Mouse (Mus musculus) megakaryocyte progenitor cell, adult 5-6 weeks (primary cell): ENCODE measurements around the gene Slc34a3. TPM values are rescaled to one million over a fixed set of nuclear protein-coding genes. Genes with fewer than 3 reads are reported as not detected.
A peak's percentile ranks its signal among the peaks of the same experiment; 100 is the strongest.

ENCODE experiments used
- ATAC-seq: replicated peaks from 2 replicates; pipeline ENCODE4 v1.8.0; 2016; ENCODE audit warnings: mild to moderate bottlenecking, moderate TSS enrichment, inconsistent platforms; ENCODE audit not compliant: poor library complexity
- total RNA-seq, 2 experiments: library from RNA; stranded (forward) in 1 of 2; stranded (reverse) in 1 of 2; fragments of 157-497, 149-512 nt in 1 of 2; fragments of 200-1000 nt in 1 of 2; gene quantifications; 2 replicates each; pipeline versions ENCODE4 v1.2.3 to v1.2.4; 2015 to 2017

The Slc34a3 gene
- total RNA-seq, 2 experiments from 2014 or later, result not detected

DNA sequence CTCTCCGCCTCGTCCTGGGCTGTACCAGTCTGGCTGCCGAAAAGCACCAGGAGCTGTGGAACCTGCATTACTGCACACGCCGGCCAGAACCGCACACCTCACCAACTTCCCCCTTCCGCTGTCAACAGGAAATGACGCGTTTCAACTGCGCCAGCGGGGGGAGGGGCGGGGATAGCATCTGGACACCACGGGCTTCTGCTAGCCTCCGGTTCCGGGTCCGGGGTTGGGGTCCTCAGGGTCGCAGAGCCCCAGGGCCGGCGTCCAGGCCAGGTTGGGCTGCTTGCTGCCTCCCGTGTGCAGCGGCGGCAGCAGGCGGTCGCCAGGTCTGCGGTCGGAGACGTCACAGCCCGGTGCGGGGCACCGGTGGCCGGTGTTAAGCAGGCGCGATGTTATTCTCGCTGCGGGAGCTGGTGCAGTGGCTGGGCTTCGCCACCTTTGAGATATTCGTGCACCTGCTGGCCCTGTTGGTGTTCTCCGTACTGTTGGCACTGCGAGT is 21.2 kb upstream of the Slc34a3 start, which contains the start of gene Tmem203:
Tmem203 (plus strand) TSS at position 156 of the 496 bp plus-strand sequence.
- peak; percentile 91 for ATAC-seq

DNA sequence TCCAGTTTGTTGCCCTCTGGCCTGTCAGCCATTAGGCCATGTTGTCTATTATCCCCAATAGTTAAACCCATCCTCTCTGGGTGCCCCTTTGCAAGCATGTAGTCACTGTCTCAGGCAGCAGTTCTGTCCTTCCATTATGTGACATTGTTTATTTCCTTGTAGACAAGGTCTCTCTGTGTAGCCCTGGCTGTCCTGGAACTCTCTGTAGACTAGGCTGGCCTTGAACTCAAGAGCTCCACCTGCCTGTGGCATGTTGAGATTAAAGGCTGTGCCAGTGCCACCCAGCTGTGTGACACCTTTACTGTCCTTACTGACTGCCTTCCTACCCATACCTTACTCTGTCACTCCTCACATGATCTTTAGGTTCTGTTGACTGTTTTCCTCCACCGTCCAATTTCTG is 18.2 kb upstream of the Slc34a3 start:
- ATAC-seq, result peak; percentile 35; the same call in 1 of the 2 replicates

DNA sequence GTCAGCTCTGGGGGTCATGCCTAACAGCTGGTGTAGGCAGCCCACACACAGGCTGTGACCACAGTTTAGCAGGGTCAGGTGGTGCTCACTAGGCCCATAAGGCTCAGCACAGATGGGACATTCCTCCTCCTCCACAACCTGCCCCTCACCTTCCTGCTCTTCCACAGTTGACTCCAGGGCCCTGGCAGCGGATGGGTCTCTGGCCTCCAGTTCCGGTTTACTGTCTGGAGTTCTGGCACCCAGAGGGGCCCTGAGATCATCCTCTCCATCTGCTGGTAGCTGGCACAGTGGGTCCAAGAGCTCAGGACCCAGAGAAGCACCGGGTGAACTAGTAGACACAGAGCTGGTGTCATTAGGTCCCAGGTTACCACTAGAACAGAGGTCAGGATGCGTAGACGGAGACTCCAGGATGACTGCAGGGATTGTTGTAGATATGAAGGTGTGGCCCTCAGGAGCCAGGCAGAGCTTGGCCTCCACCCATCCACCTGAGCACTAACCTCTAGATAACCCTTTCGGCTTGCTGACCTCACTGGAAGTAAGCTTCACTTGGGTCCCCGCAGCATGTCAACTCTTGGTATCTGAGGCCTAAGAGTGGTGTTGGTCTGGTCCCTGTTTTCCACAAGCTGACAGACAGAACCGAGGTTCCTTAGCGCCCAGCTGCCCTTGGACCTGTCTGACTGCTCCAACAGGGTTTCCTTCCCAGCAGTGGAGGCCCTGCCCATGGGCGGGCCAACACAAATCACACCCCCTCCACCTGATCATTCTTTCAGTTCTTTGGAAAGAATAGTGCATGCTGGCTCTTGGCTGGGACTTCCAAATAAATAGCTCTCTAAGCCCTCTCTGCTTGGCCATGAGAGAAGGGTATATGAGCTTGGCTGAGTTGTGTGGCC is 12.3 kb upstream of the Slc34a3 start, which contains the start of gene AL732309.1:
AL732309.1 (minus strand) TSS at position 681 of the 890 bp plus-strand sequence.
- no peak for ATAC-seq

GRCm38 (mm10) chr2:25244144-25244543 is 10.0 kb upstream of the Slc34a3 start:
- no peak for ATAC-seq

GRCm38 (mm10) chr2:25243342-25243741 is 9.2 kb upstream of the Slc34a3 start:
- ATAC-seq, result no peak

GRCm38 (mm10) chr2:25242101-25242506 is 7.9 kb upstream of the Slc34a3 start, which contains the start of the genes Rnf208 and Cysrt1:
Gene Rnf208, plus strand, starts transcription at chr2:25242255.
Gene Cysrt1, minus strand, starts transcription at chr2:25242452.
- no peak for ATAC-seq

DNA sequence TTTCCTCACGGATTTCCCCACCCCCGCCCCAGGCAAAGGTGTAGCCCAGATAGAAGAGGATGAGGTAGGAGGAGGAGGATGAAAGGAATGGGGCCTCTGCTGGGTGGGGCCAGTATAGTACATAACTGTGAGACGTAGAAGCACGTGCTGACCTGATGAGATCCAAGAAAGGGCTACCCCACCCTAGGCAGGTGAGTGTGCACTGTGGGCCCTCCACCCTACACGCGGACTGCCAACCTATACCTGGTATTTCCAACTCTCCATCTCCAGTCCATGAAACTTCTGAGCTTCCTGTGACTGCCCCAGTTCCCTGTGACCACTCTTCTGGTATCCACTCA is 7.2 kb upstream of the Slc34a3 start:
- ATAC-seq, result no peak

DNA sequence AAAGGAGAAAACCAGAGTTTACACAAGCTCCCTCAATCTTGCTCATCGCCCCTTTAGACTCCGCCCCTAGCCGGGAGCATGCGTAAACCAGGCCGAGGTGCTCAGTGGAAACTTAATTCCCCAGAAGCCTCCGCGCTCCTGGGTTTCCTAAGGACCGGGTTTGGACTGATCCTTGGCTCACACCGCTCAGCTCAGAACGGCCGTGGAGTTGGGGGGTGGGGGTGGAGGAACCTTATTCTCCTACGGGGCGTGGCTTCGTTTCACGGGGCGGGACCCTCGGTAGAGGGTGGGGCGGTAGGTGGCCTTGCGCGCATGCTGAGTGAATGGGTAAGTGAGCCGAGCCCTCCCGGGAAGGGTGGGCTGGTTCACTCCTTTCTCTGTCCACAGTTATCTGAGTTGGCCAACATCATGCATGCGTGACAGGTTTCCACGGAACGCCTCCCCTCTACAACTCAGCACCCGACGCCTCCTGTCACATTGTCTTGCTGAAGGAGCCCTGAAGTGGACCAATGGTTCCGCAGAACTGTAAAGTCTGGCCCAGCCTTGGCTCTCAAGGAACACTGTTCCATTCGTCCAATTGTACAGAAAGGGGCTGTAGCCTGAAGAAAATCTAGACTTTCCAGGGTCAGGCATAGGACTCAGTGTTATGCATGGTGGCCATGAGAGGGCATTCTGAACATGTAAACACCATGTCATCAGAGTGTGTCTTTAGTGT is 6.7 kb upstream of the Slc34a3 start:
- ATAC-seq, result peak; percentile 84

GRCm38 (mm10) chr2:25240310-25240709 is 6.1 kb upstream of the Slc34a3 start:
- no peak for ATAC-seq

DNA sequence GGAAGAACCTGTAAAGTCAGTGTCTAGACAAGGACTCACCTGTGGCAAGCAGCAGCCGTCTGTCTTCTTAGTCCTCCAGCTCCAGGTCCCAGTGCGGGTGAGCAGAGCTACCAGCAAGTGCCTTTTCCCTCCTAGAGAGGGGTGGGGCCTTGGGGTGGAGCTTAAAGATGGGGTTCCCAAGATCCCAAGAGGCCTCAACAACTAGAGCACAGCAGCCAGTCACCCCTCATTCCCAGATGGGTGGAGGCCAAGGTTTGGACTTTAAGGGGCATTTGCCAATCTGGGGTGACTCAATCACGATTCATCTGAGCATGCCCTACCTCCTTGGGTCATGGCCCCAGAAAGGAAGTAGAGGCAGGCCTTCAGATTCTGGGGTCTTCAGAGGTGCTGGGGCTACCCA is 5.6 kb upstream of the Slc34a3 start:
- ATAC-seq, result no peak

GRCm38 (mm10) chr2:25238106-25238505 is 3.9 kb upstream of the Slc34a3 start:
- no peak for ATAC-seq

GRCm38 (mm10) chr2:25237522-25237921 is 3.4 kb upstream of the Slc34a3 start:
- ATAC-seq, result no peak

DNA sequence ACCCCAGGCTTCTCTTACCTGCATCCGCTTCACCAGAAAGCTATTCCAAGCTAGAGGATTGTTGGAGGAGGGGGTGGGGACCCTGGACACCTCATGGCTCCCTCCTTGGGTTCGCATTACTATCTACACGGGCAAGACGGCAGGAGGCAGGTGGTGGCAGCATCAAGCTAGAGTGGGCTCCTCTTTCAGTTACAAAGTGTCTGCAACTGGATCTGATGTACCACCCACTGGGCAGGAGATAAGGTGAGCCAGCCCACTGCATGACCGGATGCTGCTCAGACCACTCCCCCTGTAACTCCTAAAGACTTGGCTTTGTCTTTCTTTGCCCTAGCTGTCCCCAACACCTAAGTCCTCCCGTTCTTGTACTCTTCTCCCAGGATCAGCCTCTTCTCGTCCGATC is 2.5 kb upstream of the Slc34a3 start, which contains the start of gene Rnf224:
Rnf224 (minus strand) TSS at position 174 of the 400 bp plus-strand sequence.
- ATAC-seq, result no peak

DNA sequence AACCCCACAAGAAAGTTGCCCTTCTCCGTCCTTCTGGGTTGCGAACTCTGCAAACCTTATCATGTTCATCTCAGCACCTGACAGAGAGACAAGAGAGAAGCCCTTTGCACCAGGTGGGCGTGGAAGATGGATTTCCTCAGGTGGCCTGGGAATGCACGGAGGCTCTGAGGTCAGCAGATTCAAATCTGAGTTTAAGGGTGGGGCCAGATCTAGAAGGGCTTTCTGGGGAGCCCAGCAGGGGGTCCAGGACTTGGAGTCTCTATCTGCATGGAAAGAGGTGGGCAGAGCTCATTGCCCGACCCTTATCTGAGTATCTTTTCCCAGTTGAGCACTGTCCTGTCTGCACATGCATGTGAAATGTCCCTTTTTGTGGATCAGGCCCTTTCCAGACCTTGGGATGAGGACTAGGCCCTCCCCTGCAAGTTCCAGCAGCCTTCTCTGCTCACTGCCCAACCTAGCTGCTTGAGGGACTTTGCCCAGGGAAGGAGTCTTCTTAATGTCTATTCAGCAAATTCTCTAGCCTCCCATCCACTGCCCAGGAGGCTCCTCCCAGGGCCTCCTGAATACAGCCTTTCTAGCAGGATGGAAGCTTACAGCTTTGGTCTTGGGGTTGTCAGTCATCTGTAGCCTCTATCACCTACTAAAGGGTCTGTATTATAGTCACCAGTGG is 522 bp upstream of the Slc34a3 start:
- ATAC-seq, result no peak

DNA sequence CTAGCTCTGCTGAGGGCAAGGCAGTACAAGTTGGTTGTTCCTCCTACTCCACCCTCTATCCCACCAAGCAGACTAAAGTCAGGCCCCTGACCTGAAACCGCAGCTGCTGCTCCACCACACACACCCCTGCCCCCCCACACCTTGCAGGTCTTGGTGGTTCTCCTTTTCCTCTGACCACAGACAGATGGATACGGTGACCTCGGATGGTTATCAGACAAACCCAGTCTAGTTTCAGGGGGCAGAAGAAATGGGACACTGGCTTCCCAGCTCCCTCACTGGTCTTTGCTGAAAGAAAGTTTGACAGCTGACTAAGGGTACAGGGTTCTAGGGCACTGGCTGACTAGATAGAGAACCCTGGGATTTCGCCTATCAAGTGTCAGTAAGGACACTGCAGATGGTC is 743 bp downstream of the Slc34a3 start:
- ATAC-seq, result peak; percentile 53

GRCm38 (mm10) chr2:25231038-25231437 is 3.1 kb downstream of the Slc34a3 start:
- no peak for ATAC-seq

DNA sequence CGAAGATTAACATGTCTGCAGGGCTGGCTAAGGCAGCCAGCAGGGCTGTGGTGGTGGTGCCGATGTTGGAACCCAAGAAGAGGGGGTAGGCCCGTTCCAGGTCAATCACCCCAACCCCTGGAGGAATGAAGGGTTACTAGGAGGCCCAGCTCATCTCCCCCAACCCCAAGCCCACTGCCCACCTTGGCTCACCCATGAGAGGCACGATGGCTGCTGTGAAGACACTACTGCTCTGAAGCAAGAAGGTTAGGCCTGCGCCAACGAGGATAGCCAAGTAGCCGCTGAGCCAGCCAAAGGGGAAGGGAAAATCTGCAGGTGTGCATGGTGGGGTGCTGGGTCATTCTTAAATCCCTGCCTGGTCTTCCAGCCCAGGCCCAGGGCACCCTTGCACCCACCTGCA is 3.6 kb downstream of the Slc34a3 start:
- no peak for ATAC-seq

DNA sequence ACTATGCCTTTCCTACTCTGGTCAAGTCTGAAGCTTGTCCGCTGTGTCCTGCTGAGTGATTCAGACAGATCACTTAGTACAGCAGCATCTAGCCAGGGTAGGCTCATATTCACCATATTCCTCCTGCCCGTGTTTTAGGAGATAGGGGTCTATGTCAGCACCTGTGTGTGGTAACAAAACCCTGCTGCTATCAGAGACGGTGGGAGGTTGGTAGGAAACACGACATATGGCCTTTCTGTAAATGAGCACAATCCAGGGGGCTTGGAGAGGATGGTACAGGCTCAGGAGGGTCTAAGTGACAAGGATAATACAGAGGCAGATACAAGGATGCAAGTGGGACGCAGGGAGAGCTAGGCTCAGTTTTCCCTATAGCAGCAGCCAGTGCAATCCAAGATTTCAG is 4.6 kb downstream of the Slc34a3 start:
- ATAC-seq, result no peak

DNA sequence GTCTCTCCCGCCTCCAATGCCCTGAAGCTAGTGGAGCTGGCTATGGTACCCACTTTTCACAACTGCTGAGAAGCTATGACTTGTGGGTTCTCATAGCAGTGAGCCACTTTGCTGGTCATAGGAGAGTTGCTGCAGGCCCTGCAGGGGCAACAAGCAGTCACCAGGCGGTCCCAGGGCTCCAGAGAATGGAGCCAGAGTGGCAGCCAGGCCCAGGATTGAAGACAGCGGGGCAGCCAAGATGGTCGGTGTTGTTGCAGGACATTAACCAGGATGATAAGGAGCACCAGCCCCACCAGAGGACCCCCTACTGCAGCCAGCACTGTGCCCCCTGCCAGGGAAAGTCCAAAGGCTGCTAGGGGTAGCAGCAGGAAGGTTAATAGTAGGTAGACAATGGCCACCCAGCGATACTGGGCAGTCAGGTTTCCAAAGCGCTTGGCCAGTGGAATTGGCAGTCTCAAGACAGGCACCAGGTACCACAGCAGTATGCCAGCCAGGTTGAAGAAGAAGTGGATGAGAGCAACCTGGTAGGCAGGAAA is 5.1 kb downstream of the Slc34a3 start:
- ATAC-seq, result no peak

DNA sequence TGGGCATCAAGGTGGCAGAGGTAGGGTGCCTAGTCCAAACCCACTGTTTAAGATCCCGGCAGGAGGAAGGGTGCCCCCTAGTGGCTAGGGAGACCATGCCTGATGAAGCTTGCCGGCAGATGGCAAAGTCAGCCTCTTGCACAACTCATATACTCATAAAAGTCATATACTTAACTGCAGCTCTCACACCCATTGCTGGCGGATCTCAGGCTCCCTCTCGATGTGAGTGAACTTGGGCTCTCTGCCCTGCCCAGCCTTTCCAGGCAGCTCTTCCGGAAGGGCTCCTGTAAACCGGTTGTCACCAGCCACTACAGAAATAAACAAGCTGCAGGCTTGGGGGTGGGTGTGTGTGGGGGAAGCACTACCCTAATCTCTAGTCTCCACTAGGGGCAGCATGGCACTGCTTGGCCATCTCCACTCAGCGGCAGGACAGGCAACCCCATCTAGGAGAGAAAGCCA is 5.7 kb downstream of the Slc34a3 start:
- peak; percentile 50 for ATAC-seq

DNA sequence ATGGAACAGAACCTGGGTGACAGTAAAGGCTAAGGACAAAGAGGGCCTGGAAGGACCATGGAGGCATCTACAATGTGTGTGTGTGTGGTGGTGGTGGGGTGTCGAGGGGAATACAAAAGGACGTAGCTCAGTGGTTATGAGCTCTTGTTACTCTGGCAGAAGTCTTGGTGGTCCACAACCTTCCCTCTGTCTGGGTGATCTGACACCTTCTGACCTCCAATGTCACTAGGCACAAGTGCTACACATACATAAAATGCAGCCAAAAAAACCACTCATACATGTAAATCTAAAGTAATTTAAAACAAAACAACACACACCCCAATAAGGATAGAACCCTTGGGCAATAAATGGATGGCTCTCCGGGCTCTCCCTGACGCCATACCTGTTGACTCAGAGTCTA is 6.8 kb downstream of the Slc34a3 start:
- ATAC-seq, result no peak
